Mouse (Mus musculus) gastrocnemius, adult 2 months (tissue): Measurements from ENCODE around the gene Gm11983. TPM values are rescaled to one million over a fixed set of nuclear protein-coding genes. Genes with fewer than 3 reads are reported as not detected.
"Not testable (repeated sequence)": the region's sequence is repeated elsewhere in the genome, so short reads cannot be mapped to it uniquely, and the experiment has no call there.

Experiments
- DNase-seq: peaks from one replicate; pipeline ENCODE4 v3.0.0; 2022
- H3K27ac ChIP-seq: fragments of 200-600 bp; 2 replicates; pipeline ENCODE4 v1.8.1; 2022; ENCODE audit warnings: mild to moderate bottlenecking
- H3K4me3 ChIP-seq: fragments of 200-600 bp; 2 replicates; pipeline ENCODE4 v1.8.1; 2022; ENCODE audit warnings: mild to moderate bottlenecking, moderate library complexity
- CTCF ChIP-seq: fragments of 200-600 bp; IDR thresholded peaks from 2 replicates; pipeline ENCODE4 v1.8.1; 2022; ENCODE audit warnings: antibody characterized with exemption, mild to moderate bottlenecking, moderate library complexity
- intact Hi-C: fragments of 180-260 bp; cut with DNase I; formaldehyde crosslinking; loops from one replicate; pipeline ENCODE4 v1.15.1; 2025
- long read RNA-seq, 2 experiments: library from polyadenylated mRNA; stranded (forward); transcript quantifications; one replicate each; pipeline ENCODE4 v2.0.0; 2021
- total RNA-seq, 2 experiments: library from RNA; stranded (reverse); gene quantifications; 2 replicates each; pipeline ENCODE4 v1.2.3; 2021

The Gm11983 gene
- total RNA-seq = not detected
- long read RNA-seq, experiment 1 = 0 reads
- long read RNA-seq, experiment 2 = 0 reads

GRCm38 (mm10) chr11:6837554-6837953 is at the start of gene Gm11983:
TSS of gene Gm11983 (minus strand) at chr11:6837654.
- intact Hi-C loops = no loop called here
- Histone ChIP-seq H3K27ac (no peak within 1 kb of the TSS), H3K4me3 (no peak within 1 kb of the TSS)
- no peak for DNase-seq
- TF ChIP-seq CTCF = no peak

GRCm38 (mm10) chr11:6883045-6883444 is 45.6 kb upstream of the Gm11983 start:
- DNase-seq, H3K4me3 ChIP-seq, H3K27ac ChIP-seq, intact Hi-C loops: not testable (repeated sequence)

GRCm38 (mm10) chr11:6881614-6882013 is 44.2 kb upstream of the Gm11983 start:
- intact Hi-C loops = loop anchor here (1.0 kb wide), 1 partner anchor 260 kb away; no protein-coding TSS in a partner anchor
- Histone ChIP-seq H3K27ac (no peak overlapping the region), H3K4me3 (no peak overlapping the region)
- DNase-seq = peak; percentile 51
- peak; percentile 58 for TF ChIP-seq CTCF

GRCm38 (mm10) chr11:6877740-6878139 is 40.3 kb upstream of the Gm11983 start:
- DNase-seq = no peak
- TF ChIP-seq CTCF = no peak
- Histone ChIP-seq H3K4me3 (no peak overlapping the region), H3K27ac (no peak overlapping the region)
- intact Hi-C loops = no loop called here

- no peak overlapping the region for H3K27ac ChIP-seq
- intact Hi-C loops = no loop called here
- DNase-seq = no peak
- no peak for TF ChIP-seq CTCF
- H3K4me3 ChIP-seq = no peak overlapping the region
These were observed 33.5 kb upstream of the Gm11983 start for GRCm38 (mm10) chr11:6870947-6871346.

GRCm38 (mm10) chr11:6865536-6865935 is 28.1 kb upstream of the Gm11983 start:
- no peak overlapping the region for H3K4me3 ChIP-seq
- no peak for DNase-seq
- TF ChIP-seq CTCF = no peak
- intact Hi-C loops = no loop called here
- no peak overlapping the region for H3K27ac ChIP-seq

- no peak for DNase-seq
- Histone ChIP-seq H3K4me3 (no peak overlapping the region), H3K27ac (no peak overlapping the region)
- intact Hi-C loops = no loop called here
- no peak for TF ChIP-seq CTCF
These were observed 24.7 kb upstream of the Gm11983 start for GRCm38 (mm10) chr11:6862185-6862584.

- H3K27ac ChIP-seq = no peak overlapping the region
- intact Hi-C loops = no loop called here
- no peak overlapping the region for H3K4me3 ChIP-seq
- no peak for TF ChIP-seq CTCF
- DNase-seq = no peak
These were observed 22.7 kb upstream of the Gm11983 start for GRCm38 (mm10) chr11:6859898-6860858.

GRCm38 (mm10) chr11:6859096-6859495 is 21.6 kb upstream of the Gm11983 start:
- Histone ChIP-seq H3K4me3 (no peak overlapping the region), H3K27ac (no peak overlapping the region)
- TF ChIP-seq CTCF = no peak
- intact Hi-C loops = no loop called here
- no peak for DNase-seq

GRCm38 (mm10) chr11:6855942-6856341 is 18.5 kb upstream of the Gm11983 start:
- DNase-seq = no peak
- TF ChIP-seq CTCF = no peak
- intact Hi-C loops = no loop called here
- no peak overlapping the region for H3K27ac ChIP-seq
- no peak overlapping the region for H3K4me3 ChIP-seq

GRCm38 (mm10) chr11:6853366-6853765 is 15.9 kb upstream of the Gm11983 start:
- intact Hi-C loops, DNase-seq, H3K27ac ChIP-seq, H3K4me3 ChIP-seq: not testable (repeated sequence)

- H3K27ac ChIP-seq = no peak overlapping the region
- no peak for DNase-seq
- TF ChIP-seq CTCF = no peak
- intact Hi-C loops = no loop called here
- H3K4me3 ChIP-seq = no peak overlapping the region
These were observed 6.4 kb upstream of the Gm11983 start for GRCm38 (mm10) chr11:6843831-6844230.

GRCm38 (mm10) chr11:6842160-6842559 is 4.7 kb upstream of the Gm11983 start:
- intact Hi-C loops = no loop called here
- H3K27ac ChIP-seq = no peak overlapping the region
- H3K4me3 ChIP-seq = no peak overlapping the region
- no peak for TF ChIP-seq CTCF
- no peak for DNase-seq

- DNase-seq = no peak
- Histone ChIP-seq H3K27ac (no peak overlapping the region), H3K4me3 (no peak overlapping the region)
- no peak for TF ChIP-seq CTCF
- intact Hi-C loops = no loop called here
These were observed 3.3 kb upstream of the Gm11983 start for GRCm38 (mm10) chr11:6840775-6841174.
